Mouse (Mus musculus): ENCODE measurements around the gene Gjd3. TPM values are rescaled to one million over a fixed set of nuclear protein-coding genes. Genes with fewer than 3 reads are reported as not detected.
A peak's percentile ranks its signal among the peaks of the same experiment; 100 is the strongest.

Gene Gjd3
- polyA plus RNA-seq, 1 experiment from 2014 or later = 1.9 TPM

GRCm38 (mm10) chr11:98978526-98979148 is 4.2 kb downstream of the Gjd3 start:
- Histone ChIP-seq H3K27ac (replicated peaks) (no peak overlapping the region), H3K36me3 (ENCODE audit: control insufficient read depth, insufficient read depth, low read length) (peaks cover 6% of the 10 kb centered on the region; the same call in 1 of the 2 replicates), H3K27me3 (ENCODE audit: control insufficient read depth, insufficient read depth, low read length) (no peaks in the 10 kb centered on the region), H3K9me3 (ENCODE audit: control insufficient read depth, low read length) (no peaks in the 10 kb centered on the region), H3K4me1 (replicated peaks; ENCODE audit: control insufficient read depth, insufficient read depth) (no peaks in the 10 kb centered on the region), H3K4me2 (replicated peaks; ENCODE audit: low read depth) (no peak overlapping the region), H3K9ac (ENCODE audit: low read length) (no peak overlapping the region), H3K4me3 (ENCODE audit: low read depth, low read length) (no peak overlapping the region)
- WGBS = 52% methylated on average over 15 of the region's 15 CpGs
- no peak for DNase-seq (ENCODE audit: low spot score)
- no peak for ATAC-seq (ENCODE audit: low FRiP score, low TSS enrichment)
- TF ChIP-seq CTCF (IDR thresholded peaks at IDR 0.05; ENCODE audit: low read depth) (no peak), EP300 (optimal IDR thresholded peaks at IDR 0.05) (no peak)

GRCm38 (mm10) chr11:98974871-98975719 is 7.7 kb downstream of the Gjd3 start:
- Histone ChIP-seq H3K9ac (ENCODE audit: low read length) (no peak overlapping the region), H3K9me3 (ENCODE audit: control insufficient read depth, low read length) (no peaks in the 10 kb centered on the region), H3K4me3 (ENCODE audit: low read depth, low read length) (no peak overlapping the region), H3K36me3 (ENCODE audit: control insufficient read depth, insufficient read depth, low read length) (peaks cover 24% of the 10 kb centered on the region), H3K4me1 (replicated peaks; ENCODE audit: control insufficient read depth, insufficient read depth) (no peaks in the 10 kb centered on the region), H3K27me3 (ENCODE audit: control insufficient read depth, insufficient read depth, low read length) (no peaks in the 10 kb centered on the region), H3K4me2 (replicated peaks; ENCODE audit: low read depth) (no peak overlapping the region), H3K27ac (replicated peaks) (no peak overlapping the region)
- DNase-seq (ENCODE audit: low spot score) = peak; percentile 78
- 52% methylated on average over 5 of the region's 5 CpGs for WGBS
- TF ChIP-seq EP300 (optimal IDR thresholded peaks at IDR 0.05) (no peak), CTCF (IDR thresholded peaks at IDR 0.05; ENCODE audit: low read depth) (peak; percentile 85)
- ATAC-seq (ENCODE audit: low FRiP score, low TSS enrichment) = peak; percentile 36; the same call in 1 of the 2 replicates

GRCm38 (mm10) chr11:98974213-98974612 is 8.6 kb downstream of the Gjd3 start:
- Histone ChIP-seq H3K4me1 (replicated peaks; ENCODE audit: control insufficient read depth, insufficient read depth) (0 out of 2 replicates have a peak, but pooled peaks cover 2% of the 10 kb centered on the region), H3K4me2 (replicated peaks; ENCODE audit: low read depth) (no peak overlapping the region), H3K4me3 (ENCODE audit: low read depth, low read length) (no peak overlapping the region), H3K9ac (ENCODE audit: low read length) (no peak overlapping the region), H3K27ac (replicated peaks) (no peak overlapping the region), H3K27me3 (ENCODE audit: control insufficient read depth, insufficient read depth, low read length) (no peaks in the 10 kb centered on the region), H3K36me3 (ENCODE audit: control insufficient read depth, insufficient read depth, low read length) (peaks cover 24% of the 10 kb centered on the region), H3K9me3 (ENCODE audit: control insufficient read depth, low read length) (no peaks in the 10 kb centered on the region)
- TF ChIP-seq EP300 (optimal IDR thresholded peaks at IDR 0.05) = no peak
- TF ChIP-seq CTCF (IDR thresholded peaks at IDR 0.05; ENCODE audit: low read depth) = no peak
- no peak for ATAC-seq (ENCODE audit: low FRiP score, low TSS enrichment)
- WGBS = 76% methylated on average over 6 of the region's 6 CpGs
- no peak for DNase-seq (ENCODE audit: low spot score)

GRCm38 (mm10) chr11:98973584-98973983 is 9.2 kb downstream of the Gjd3 start:
- 78% methylated on average over 14 of the region's 14 CpGs for WGBS
- ATAC-seq (ENCODE audit: low FRiP score, low TSS enrichment) = 0 out of 2 replicates have a peak, but pooled peaks have one; percentile 2
- no peak overlapping the region for H3K4me3 ChIP-seq (ENCODE audit: low read depth, low read length)
- peak; percentile 32 for DNase-seq (ENCODE audit: low spot score)
- peaks cover 24% of the 10 kb centered on the region for H3K36me3 ChIP-seq (ENCODE audit: control insufficient read depth, insufficient read depth, low read length)
- H3K9ac ChIP-seq (ENCODE audit: low read length) = no peak overlapping the region
- H3K27ac ChIP-seq (replicated peaks) = no peak overlapping the region
- TF ChIP-seq CTCF (IDR thresholded peaks at IDR 0.05; ENCODE audit: low read depth) (no peak), EP300 (optimal IDR thresholded peaks at IDR 0.05) (no peak)
- peaks cover 6% of the 10 kb centered on the region for H3K4me1 ChIP-seq (replicated peaks; ENCODE audit: control insufficient read depth, insufficient read depth)
- H3K27me3 ChIP-seq (ENCODE audit: control insufficient read depth, insufficient read depth, low read length) = no peaks in the 10 kb centered on the region
- no peaks in the 10 kb centered on the region for H3K9me3 ChIP-seq (ENCODE audit: control insufficient read depth, low read length)
- H3K4me2 ChIP-seq (replicated peaks; ENCODE audit: low read depth) = no peak overlapping the region

- Histone ChIP-seq H3K4me3 (ENCODE audit: low read depth, low read length) (no peak overlapping the region), H3K9me3 (ENCODE audit: control insufficient read depth, low read length) (no peaks in the 10 kb centered on the region), H3K27me3 (ENCODE audit: control insufficient read depth, insufficient read depth, low read length) (no peaks in the 10 kb centered on the region), H3K27ac (replicated peaks) (no peak overlapping the region), H3K9ac (ENCODE audit: low read length) (no peak overlapping the region), H3K4me1 (replicated peaks; ENCODE audit: control insufficient read depth, insufficient read depth) (peaks cover 11% of the 10 kb centered on the region), H3K4me2 (replicated peaks; ENCODE audit: low read depth) (no peak overlapping the region), H3K36me3 (ENCODE audit: control insufficient read depth, insufficient read depth, low read length) (peaks cover 24% of the 10 kb centered on the region)
- TF ChIP-seq EP300 (optimal IDR thresholded peaks at IDR 0.05) (no peak), CTCF (IDR thresholded peaks at IDR 0.05; ENCODE audit: low read depth) (no peak)
- DNase-seq (ENCODE audit: low spot score) = no peak
- 81% methylated on average over 9 of the region's 9 CpGs for WGBS
- 0 out of 2 replicates have a peak, but pooled peaks have one; percentile 0 for ATAC-seq (ENCODE audit: low FRiP score, low TSS enrichment)
Observed at GRCm38 (mm10) chr11:98972801-98973360, 9.9 kb downstream of the Gjd3 start.

All from stomach, postnatal 0 days (tissue).